Mouse (Mus musculus) cerebellum, adult (tissue): ENCODE data around the gene Samd4.

ENCODE experiments used
- ATAC-seq: cut with Nextera tagmentation; 2 replicates; pipeline ENCODE4 v1.9.2; 2017; ENCODE audit warnings: mild to moderate bottlenecking, moderate library complexity, mixed read lengths; ENCODE audit not compliant: insufficient number of reproducible peaks, low FRiP score, low TSS enrichment

Samd4 gene

DNA sequence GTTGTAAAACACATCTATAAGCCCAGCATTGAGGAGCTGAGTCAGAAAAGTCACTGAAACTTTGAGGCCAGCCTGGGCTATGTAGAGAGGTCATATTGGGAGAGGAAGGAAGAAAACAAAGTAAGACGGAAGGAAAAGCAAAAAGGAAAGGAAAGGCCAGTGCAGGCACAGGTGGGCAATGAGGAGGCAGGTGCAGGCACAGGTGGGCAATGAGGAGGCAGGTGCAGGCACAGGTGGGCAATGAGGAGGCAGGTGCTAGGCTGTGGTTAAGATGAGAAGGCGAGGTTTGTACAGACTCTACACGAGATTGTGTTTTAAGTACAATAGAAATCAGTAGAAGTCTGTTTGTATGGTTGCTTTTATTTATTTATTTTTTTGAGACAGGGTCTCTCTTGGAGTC, 65.0 kb downstream of the Samd4 start:
- no peak for ATAC-seq

GRCm38 (mm10) chr14:46950527-46951384, 68.1 kb downstream of the Samd4 start:
- ATAC-seq, result no peak

- ATAC-seq, result no peak
Measured at GRCm38 (mm10) chr14:46952264-46952663, 69.6 kb downstream of the Samd4 start.

- no peak for ATAC-seq
Measured at GRCm38 (mm10) chr14:46955109-46955508, 72.5 kb downstream of the Samd4 start.

DNA sequence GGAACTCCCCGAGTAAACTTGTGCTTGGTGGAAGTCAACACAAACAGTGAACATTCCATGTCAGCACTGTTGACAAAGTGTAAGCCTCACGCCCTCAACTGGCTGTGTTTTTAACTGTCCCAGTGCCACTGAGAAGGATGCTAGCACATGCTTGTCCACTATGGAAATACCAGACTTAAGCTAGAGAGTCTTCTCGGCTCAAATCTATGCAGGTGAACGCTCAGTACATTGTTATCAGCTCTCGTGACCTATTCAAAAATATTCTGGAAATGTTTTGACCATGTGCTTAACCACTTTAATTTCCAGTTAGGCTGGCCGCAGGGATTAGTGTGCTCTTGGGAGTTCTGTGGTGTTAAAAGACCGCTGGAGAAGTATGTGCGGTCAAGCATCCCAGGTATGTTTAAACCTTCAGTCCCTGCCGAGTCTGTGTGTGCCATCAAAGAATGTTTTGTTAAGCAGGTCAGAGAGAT, 73.0 kb downstream of the Samd4 start:
- ATAC-seq, result no peak

GRCm38 (mm10) chr14:46956121-46956520, 73.5 kb downstream of the Samd4 start:
- ATAC-seq, result no peak

GRCm38 (mm10) chr14:46959166-46959721, 76.6 kb downstream of the Samd4 start:
- ATAC-seq, result no peak

DNA sequence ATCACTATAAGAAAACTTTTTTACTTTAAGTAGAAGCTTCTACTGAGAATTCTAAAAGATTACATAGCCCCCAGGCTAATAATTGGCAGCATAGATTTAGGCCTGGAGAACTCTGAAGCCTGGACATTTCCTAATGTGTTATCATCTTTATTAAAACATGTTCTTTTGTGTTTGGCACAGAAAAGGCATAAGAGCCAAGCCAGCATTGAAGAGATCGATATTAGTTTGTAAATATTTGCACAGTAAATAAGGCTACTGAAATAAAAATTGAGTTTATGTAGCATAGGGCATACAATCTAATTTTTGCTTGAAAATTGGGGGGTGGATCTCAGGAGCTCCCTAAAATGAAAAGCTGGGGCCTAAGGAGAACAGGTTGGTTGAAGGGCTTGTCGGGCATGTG, 77.2 kb downstream of the Samd4 start:
- ATAC-seq, result no peak

- ATAC-seq, result no peak
Measured at GRCm38 (mm10) chr14:46962832-46963231, 80.2 kb downstream of the Samd4 start.

- no peak for ATAC-seq
Measured at GRCm38 (mm10) chr14:46964074-46964872, 81.6 kb downstream of the Samd4 start.

GRCm38 (mm10) chr14:46966206-46966605, 83.6 kb downstream of the Samd4 start:
- ATAC-seq, result no peak

DNA sequence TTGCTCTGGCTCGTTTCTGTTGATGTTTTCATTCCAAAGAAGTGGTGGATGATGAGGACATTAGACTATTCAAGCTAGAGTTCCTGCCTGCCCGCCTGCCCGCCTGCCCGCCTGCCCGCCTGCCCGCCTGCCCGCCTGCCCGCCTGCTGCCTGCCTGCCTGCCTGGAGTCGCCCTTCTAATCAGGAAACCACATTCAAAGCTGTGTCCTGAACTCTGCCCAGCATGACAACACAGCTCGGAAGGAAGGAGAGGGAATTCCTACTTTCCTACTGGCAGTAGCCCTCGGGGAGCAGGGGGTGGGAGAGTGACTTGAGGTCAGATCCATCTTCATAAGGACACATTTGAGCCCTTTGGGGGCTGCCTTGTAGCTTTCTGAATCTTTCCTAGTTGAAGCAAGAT, 85.4 kb downstream of the Samd4 start:
- no peak for ATAC-seq

DNA sequence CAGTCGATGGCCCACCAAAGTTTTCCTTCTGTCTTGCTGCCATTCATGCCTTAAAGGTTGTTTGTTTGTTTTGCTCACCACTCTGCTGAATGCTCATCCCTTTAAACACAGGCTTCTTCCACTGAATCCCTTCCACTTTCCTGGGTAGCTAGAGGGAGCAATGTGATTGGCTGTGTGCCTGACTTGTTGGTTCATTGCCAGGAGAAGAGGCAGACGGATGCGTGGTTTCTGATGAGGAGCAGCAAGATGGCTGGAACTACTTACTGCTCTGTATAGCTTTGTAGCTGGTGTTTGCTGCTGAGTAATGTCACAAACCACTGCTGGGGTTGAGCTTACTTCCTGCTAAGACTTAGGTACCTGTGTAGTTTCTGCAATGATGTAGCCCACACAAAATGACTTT, 88.0 kb downstream of the Samd4 start:
- no peak for ATAC-seq

DNA sequence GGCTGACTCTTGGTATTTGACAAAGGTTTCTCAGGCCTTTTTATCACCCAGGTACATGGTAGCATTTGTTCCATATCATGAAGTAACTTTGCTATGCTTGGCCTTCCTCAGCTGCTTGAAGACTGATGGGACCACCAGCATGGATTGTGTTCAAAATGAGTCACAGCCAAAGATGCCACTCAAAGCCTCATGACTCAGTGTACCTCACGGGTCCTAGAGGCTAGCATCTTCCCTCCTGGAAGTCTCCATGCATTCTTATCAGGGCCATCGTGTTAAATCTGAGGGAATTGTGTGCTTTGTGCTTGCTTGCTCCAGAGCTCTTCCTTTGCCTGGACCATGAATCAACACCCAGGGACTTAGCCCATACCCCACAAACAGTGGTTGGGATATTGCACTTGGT, 89.1 kb downstream of the Samd4 start:
- ATAC-seq, result no peak

DNA sequence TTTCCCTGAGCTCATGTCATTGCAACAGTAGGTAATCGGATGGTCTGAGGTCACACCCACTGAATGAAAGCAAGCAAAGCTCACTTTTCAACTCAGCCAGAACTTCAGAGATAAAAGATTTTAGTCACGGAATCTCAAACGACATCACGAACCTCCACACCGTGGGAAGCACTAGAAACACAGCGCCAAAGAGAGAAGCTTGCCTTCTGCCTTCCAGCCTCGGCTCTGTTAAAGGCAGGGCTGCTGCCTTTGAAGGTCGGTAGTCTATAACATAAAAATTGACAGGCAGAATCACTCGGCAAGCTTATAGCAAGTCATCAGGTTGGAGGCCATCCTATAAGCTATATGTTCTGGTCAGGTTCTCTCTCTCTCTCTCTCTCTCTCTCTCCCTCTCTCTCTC, 92.2 kb downstream of the Samd4 start:
- ATAC-seq, result no peak

- no peak for ATAC-seq
Measured at GRCm38 (mm10) chr14:46975969-46976368, 93.3 kb downstream of the Samd4 start.

DNA sequence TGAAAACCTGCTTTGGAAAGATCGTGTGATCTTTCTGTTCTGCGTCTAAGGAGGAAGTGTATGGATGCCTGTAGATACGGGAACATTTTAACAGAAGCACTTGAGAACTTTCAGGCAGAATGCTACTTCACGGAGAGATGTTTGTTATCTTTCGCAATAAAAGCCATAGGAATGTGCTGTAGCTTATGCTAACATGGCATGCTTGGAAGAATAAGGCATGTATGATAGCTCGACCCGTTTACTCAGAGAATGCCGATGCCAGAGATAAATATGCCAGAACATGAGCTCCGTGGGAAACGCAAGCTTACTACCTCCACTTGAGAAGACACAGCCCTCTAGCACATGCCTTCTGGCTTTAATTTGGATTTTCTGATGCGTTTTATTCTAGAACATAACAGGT, 94.1 kb downstream of the Samd4 start:
- ATAC-seq, result no peak

- ATAC-seq, result no peak
Measured at GRCm38 (mm10) chr14:46977660-46978059, 95.0 kb downstream of the Samd4 start.

- ATAC-seq, result no peak
Measured at GRCm38 (mm10) chr14:46979172-46979571, 96.5 kb downstream of the Samd4 start.

GRCm38 (mm10) chr14:46980736-46981438, 98.2 kb downstream of the Samd4 start:
- no peak for ATAC-seq

DNA sequence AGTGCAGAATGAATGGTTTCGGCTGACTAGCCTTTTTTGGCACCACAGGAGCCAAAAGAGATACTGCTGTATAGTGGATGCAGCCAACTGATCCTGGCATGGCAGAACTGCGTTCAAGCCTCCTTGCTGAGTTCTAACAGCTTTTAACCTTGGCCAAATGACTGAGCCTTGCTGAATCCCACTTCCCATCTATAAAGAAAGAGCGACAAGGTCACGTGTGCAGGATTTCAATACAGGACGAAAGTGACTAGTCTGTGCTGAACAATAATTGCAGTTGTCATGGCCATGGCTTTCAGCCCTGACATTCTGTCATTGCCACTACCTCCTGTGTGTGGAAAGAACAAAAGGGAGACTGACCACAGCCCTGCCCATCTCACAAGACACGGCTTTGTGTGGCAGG, 99.5 kb downstream of the Samd4 start:
- ATAC-seq, result no peak
